Mouse (Mus musculus) left cerebral cortex, adult 2 months (tissue): Measurements from ENCODE around the gene Mllt3. TPM values are rescaled to one million over a fixed set of nuclear protein-coding genes. Genes with fewer than 3 reads are reported as not detected.
A peak's percentile ranks its signal among the peaks of the same experiment; 100 is the strongest.

Experiments
- DNase-seq, 2 experiments: peaks; one replicate each; pipeline ENCODE4 v3.0.0; 2021 to 2022; ENCODE audit warnings: low spot score in 2 of 2, mixed read lengths in 1 of 2; ENCODE audit errors: extremely low spot score in 1 of 2
- H3K27ac ChIP-seq: fragments of 200-600 bp; 2 replicates; pipeline ENCODE4 v1.8.1; 2022
- H3K4me3 ChIP-seq: fragments of 200-600 bp; 2 replicates; pipeline ENCODE4 v1.8.1; 2022
- CTCF ChIP-seq: fragments of 200-600 bp; IDR thresholded peaks from 2 replicates; pipeline ENCODE4 v1.8.1; 2022; ENCODE audit warnings: antibody characterized with exemption, mild to moderate bottlenecking, moderate library complexity
- intact Hi-C: fragments of 180-260 bp; cut with DNase I; formaldehyde crosslinking; loops from one replicate; pipeline ENCODE4 v1.15.1; 2025
- total RNA-seq, 2 experiments: library from RNA; stranded (reverse); gene quantifications; 2 replicates each; pipeline ENCODE4 v1.2.3; 2021

Gene Mllt3
- total RNA-seq, 2 experiments from 2014 or later = 37.1 to 41.7 TPM

DNA sequence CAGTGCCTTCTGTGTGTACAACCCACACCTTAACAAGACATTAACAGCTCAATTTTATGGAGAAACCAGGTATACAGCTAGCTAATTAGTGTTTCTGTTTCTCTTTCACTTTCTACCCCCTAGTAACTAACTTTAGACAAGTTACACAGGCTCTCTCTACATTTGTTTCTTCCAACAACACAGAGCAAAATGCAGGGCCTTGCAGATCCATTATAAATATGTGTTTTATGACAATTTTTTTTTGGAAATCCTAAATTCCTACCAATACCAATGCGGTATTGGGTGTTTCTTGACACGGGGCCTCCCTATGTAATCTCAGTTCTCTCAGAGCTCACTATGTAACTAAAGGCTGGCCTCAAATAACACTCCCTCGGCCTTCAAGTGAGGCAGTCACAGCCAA is 139.7 kb downstream of the Mllt3 start:
- Histone ChIP-seq H3K4me3 (no peak overlapping the region), H3K27ac (no peak overlapping the region)
- intact Hi-C loops = no loop called here
- DNase-seq = no peak
- no peak for TF ChIP-seq CTCF

DNA sequence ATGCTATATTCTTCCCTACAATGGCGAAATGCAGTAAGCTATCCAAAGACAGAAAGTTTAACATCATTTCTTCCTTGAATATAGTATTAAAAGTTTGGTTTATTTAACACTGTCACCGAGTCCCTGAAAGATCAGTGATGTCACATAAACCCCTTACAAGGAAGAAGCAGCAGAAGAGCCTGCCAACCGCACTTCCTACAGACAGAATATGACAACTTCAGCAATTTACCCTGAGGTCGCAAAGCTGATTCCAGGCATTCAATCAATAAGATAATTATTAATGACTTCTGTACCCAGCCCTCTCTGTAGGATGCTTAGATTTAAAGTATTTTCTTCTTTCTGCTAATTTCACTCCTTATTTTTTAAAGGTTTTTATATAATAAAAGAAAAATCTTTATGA is 140.2 kb downstream of the Mllt3 start:
- no peak overlapping the region for H3K4me3 ChIP-seq
- no peak overlapping the region for H3K27ac ChIP-seq
- intact Hi-C loops = no loop called here
- TF ChIP-seq CTCF = no peak
- DNase-seq = no peak

DNA sequence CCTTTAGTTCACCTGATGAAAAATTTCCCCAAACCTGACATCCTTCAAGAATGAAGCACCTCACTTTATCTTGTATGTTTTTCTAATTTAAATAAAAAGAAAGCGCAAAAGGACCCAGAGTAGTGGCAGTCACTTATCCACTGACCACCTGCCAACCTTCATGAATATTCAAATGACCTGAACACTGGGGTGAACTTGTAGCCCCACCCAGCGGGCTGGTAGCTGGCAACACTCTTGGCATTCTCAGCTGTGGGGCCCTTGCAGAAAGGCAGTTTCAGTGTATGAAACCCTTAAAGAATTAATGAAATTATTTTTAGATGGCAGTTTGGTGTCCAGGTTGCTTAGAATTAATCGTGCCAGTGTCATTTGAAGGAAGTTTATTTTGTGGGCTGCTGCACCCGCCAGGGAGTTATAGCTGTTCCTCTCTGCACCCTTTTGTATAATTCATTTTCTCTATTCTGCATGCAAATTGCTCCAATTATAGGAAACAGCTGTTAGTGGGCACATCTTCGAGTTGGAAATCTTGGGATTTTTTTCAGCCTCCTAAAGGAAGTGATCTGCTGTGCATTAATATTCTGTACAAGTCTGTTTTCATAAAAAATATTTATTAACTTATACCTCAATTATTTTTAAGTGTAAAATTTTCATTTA is 149.8 kb downstream of the Mllt3 start:
- Histone ChIP-seq H3K4me3 (no peak overlapping the region), H3K27ac (no peak overlapping the region)
- intact Hi-C loops = no loop called here
- DNase-seq = no peak
- TF ChIP-seq CTCF = peak; percentile 1

DNA sequence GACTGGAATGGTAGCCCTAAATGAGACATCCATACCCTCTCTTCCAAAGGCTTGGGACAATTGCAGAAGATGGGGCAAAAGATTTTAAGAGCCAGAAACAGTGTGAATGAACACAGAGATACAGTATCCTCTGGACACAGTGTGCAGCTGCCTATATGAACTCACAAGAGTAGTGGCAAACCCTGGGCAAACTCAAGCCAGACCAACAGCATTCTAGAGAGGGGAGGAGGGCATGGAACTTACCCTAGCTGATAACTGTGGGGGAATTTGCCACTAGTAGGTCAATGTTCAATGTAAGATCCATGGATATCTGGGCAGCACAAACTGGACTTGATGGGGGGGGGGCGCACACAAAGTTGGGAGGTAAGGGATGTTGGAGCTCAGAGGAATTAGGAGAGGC is 151.2 kb downstream of the Mllt3 start:
- TF ChIP-seq CTCF = no peak
- intact Hi-C loops = no loop called here
- no peak for DNase-seq

DNA sequence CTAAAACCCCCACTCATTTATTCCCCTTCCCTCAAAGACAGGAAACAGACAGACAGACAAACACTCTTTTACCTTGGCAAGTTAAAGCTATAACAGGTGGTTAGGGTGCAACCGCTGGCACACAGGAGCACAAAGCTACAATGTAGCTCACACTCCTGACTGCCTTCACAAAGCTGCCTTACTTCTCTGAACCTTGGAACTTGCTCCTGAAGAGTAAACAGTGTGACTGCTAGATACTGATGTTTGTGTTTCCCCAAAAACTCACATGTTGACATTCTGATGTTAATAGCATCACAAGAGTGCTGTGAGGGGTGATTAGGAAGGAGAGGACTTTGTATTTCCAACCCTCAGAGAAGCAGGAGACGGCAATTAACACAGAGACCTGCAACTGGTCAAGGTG is 151.6 kb downstream of the Mllt3 start:
- DNase-seq = no peak
- H3K27ac ChIP-seq = no peak overlapping the region
- no peak overlapping the region for H3K4me3 ChIP-seq
- no peak for TF ChIP-seq CTCF
- intact Hi-C loops = no loop called here

More for the DNA sequence above, 151.2 kb downstream of the Mllt3 start:
- Histone ChIP-seq H3K27ac (no peak overlapping the region), H3K4me3 (no peak overlapping the region)

DNA sequence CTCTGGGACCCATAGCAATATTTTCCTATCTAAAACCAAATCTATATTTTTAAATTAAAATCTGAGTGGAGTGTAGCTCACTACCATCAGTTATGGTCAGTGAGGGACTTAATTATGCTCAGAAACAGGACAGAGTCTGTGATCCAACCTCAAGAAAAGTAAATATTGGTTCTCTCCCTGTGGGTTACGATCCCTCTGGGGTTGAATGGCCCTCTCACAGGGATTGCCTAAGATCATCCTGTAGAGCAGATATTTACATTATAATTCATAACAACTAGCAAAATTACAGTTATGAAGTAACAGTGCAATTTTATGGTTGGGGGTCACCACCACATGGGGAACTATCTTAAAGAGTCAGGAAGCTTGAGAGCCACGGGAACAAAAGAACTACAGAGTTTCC is 152.9 kb downstream of the Mllt3 start:
- TF ChIP-seq CTCF = no peak
- no peak overlapping the region for H3K4me3 ChIP-seq
- intact Hi-C loops = no loop called here
- no peak overlapping the region for H3K27ac ChIP-seq
- no peak for DNase-seq

DNA sequence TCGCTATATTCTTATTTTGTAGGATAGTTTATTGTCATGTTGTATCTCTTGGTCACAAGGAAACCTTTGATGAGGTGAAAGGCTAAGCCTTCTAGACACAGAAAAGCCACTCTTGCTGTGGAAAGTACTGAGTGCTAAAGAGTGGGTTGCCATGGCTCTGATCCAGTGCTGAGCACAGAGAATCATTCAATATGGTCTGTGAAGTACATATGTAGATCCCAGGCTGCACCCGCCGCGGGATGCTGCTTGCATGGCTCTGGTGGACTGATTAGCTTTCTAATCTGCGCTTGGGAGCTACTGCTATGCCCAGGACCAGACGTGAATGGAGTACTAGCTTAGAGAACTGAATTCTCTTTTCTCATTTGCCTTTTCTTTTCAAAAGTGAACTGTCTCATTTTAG is 154.5 kb downstream of the Mllt3 start:
- DNase-seq = no peak
- H3K4me3 ChIP-seq = no peak overlapping the region
- intact Hi-C loops = no loop called here
- no peak overlapping the region for H3K27ac ChIP-seq
- no peak for TF ChIP-seq CTCF

DNA sequence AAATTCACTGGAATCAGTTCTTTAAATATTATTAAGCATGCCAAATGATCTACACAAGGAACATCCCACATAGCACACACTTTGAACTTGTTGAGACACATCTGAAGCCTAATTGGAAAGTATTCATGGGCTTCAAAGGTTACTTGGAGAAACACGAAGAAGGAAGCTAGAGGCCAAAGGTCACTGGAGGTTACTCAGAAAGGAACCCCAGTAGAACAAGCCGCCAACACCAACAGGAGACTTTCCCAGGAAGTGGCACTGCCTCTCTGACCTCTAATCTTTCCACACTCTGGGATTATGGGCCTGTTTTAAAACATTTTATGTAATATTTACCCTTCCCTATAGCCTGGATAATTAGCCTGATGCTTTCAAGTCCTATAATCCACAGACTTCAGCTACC is 162.6 kb downstream of the Mllt3 start:
- intact Hi-C loops = no loop called here
- Histone ChIP-seq H3K4me3 (no peak overlapping the region), H3K27ac (no peak overlapping the region)
- no peak for DNase-seq
- no peak for TF ChIP-seq CTCF

DNA sequence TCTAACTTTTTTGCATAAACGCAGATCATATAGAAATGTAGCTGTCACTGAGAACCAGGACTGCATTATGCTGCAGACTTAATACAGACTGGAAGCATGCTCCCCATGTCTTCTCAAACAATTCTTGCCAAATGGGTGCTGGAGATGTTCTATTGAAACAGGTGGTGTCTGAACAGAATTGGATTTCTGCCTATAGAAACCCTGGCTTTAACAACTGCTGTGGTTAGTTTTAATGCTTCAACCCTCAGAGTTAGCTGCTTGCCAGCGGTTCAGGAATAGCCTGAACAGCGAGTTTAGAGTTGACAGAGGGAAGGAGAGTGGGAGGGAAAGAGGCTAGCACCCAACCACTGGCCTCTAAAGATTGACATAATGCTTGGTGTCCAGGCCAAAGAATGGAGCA is 166.6 kb downstream of the Mllt3 start:
- intact Hi-C loops = no loop called here
- no peak overlapping the region for H3K4me3 ChIP-seq
- H3K27ac ChIP-seq = no peak overlapping the region
- TF ChIP-seq CTCF = no peak
- no peak for DNase-seq

DNA sequence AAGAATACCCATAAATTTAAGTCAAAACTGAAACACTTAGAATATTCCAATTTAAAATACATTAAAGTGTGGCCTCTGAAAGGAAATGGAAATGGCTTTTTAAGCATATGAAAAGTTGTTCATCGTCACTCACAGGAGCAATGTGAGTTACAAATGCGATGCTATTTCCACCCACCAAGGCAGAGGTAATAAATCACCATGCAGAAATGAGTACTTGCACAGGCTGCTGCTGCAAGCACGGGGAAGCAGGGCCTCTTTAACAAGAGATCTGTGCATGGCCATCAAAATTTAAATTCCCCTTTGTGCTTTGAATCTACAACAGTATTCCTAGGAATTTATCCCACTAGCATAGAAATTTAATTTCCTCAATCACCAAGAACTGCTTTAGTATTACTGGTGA is 167.3 kb downstream of the Mllt3 start:
- Histone ChIP-seq H3K27ac (no peak overlapping the region; the same call in 1 of the 2 replicates), H3K4me3 (no peak overlapping the region)
- no peak for TF ChIP-seq CTCF
- no peak for DNase-seq
- intact Hi-C loops = no loop called here

DNA sequence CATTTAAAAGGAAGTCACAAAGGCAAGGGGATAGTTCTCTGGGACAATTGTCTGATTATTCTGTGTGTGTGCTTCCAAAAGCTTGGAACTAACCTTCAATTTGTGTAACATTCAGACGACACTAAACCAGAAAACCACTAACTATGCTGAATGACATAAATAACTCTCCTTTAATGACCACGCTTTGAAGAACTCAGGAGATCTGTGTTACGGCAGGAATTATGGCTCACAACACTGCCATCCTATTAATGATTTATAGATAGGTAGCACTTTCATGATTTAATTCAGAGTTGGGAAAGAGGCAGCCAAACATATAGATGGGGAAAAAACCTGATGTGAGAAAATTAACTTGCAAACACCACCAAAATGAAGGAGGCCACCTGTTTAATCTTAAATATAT is 168.1 kb downstream of the Mllt3 start:
- intact Hi-C loops = no loop called here
- no peak for TF ChIP-seq CTCF
- H3K4me3 ChIP-seq = no peak overlapping the region
- no peak overlapping the region for H3K27ac ChIP-seq
- DNase-seq = no peak

DNA sequence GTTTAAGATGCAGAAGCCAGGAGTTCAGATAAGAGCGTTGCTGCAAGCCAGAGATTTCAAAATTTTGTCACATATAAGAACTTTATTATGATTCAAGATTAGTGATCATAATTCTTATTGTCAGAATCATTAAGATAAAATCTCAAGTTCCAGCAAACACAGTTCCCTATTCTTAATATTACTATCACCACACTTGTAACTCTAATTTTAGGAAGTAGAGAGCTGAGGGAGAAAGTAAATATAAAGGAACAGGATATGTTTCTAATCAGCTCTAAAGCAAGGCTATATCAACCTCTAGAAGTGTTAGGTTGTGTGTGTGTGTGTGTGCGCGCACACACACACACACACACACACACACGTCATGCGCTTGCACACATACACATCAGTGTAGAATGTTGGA is 170.0 kb downstream of the Mllt3 start:
- TF ChIP-seq CTCF = no peak
- Histone ChIP-seq H3K4me3 (no peak overlapping the region), H3K27ac (no peak overlapping the region)
- intact Hi-C loops = loop anchor here (5.0 kb wide), 1 partner anchor 136 kb away; no protein-coding TSS in a partner anchor
- DNase-seq = no peak

DNA sequence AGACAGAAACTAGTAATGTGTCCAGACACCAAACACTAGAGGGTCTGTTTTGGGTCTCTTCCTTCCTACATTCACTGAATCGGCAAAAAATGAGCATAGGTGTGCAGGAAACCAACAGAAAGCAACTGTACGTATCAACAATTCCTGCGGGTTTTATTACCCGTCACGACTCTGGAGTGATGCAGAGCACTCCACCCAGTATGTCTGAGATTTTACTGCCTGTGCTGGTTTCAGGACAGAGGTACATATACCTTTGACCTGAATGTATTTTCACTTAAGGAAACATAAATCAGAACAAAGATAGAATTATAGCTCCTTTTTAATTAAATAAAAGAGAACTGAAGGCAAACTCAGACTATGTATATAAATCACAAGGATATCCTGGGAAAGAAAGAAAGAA is 172.4 kb downstream of the Mllt3 start:
- no peak for DNase-seq
- no peak for TF ChIP-seq CTCF
- H3K4me3 ChIP-seq = no peak overlapping the region
- no peak overlapping the region for H3K27ac ChIP-seq
- intact Hi-C loops = loop anchor here (5.0 kb wide), 1 partner anchor 133 kb away; no protein-coding TSS in a partner anchor
